Mouse (Mus musculus): ENCODE measurements around the gene Pwp2.

DNA sequence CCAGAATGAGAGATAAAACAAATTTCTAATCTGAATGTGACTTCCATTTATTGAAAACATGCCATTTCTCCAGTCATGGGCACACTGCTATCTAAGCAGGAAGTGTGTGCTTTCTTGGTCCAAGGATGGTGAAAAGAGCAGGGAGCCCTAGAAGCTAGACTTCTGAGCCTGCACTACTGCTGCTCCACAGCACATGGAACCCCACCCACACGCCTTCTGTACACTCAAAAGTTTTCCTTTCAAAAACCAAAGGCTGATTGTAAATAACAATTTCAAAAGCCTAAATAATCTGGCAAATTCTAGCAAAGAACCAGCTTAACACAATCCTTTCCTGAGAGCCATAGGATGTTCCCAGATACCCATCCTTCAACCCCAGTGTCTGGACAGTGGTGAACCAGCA, 34.6 kb upstream of the Pwp2 start:
- TF ChIP-seq POLR2A (IDR thresholded peaks at IDR 0.05; ENCODE audit: low read depth, low read length), result no peak
- TF ChIP-seq CTCF (conservative IDR thresholded peaks at IDR 0.05; ENCODE audit: insufficient read depth, insufficient read length, low read depth, low read length), result no peak

Measured in kidney, adult 2 months (tissue).